Mouse (Mus musculus) lung, postnatal 25 days (tissue): Measurements from ENCODE around the gene Wbp1.

Experiments used
- DNase-seq: peaks from one replicate; pipeline ENCODE4 v3.0.0; 2022; ENCODE audit warnings: low spot score

The Wbp1 gene

DNA sequence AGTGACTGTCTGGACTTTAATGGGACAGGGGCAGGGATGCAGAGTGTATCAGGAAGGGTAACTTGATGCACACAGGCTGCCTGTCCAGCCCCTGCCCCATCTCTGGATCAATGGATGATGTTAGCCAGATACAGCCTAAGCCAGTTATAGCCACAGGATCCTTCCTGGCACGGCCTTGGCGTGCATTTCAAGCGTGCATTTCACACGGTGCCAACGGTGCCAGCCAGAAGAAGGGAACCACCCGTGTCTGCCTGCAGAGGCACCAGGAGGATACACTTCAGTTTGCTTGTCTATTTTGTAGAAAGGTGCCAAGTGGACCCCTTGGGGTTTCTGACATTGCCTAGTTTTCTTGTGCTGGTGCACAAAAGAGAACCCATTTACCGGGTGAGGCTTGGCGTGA, 18.7 kb upstream of the Wbp1 start:
- DNase-seq, result no peak

DNA sequence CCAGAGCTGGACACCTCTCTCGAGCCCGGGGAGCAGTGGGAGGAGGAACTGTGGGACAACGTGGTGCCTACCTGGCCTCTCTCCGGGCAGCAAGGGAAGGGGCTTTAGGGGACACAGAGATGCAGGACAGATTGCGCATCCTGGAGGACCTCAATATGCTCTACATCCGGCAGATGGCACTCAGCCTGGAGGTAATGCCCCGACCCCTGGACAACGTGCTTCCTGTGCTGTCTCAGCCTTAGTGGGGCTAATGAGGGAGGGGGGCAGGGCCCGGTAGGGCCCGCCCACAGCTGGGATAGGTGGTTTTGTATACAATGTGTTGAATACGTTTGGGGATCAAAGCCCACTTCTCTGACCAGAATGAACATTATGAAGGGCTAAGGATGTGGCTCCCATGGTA, 16.7 kb upstream of the Wbp1 start:
- no peak for DNase-seq

DNA sequence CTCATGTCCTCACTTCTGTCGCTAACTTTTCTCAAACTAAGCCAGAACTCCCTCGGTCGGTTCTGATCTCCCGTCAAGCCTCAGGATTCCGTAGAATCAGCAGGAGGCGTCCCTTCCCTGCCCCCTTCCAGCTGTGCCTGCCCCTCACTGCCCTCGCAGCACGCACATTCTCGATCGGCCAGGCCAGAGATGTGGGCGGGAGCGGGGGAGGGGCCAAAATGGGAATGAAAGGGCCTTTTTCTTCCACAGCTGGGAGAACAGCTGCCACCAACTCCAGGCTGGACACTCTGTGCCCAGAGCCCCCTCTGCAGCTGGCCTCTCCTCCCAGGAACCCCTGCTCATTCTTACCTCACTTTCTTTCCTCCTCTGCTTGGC, 16.2 kb upstream of the Wbp1 start:
- peak; percentile 88 for DNase-seq

DNA sequence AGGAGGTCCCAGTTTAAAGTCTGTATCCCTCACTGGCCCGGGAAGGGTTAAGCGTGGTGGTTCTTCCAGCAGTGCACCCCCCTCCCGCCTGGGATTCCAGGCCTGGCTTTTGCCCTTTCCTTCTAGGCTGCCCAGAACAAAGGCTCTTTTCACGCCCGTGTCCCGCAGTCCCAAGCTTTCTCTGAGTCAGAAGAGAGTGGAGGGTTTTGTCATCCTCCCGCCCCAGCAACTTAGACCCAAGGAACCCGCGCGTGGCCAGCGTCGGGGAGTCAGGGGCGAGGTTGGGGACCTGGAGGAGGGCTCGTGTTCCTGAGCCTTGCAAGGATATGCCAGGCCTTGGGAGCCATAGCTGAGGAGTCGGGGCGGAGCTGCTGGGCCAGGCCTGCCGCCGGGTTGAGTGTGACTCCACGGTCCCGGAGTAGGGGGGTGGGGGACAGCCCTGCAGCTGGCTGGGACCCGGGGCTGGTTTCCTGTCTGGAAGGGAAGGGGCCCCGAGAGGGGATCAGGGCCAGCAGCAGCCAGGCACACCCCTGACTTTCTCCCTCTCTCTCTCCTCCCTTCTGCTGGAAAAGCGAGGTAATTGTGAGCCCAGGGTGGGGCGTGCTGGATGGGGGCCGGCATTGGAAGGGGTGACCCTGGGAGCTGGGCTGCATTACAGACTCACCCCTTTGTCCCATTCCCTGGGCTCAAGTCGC, 15.7 kb upstream of the Wbp1 start:
- DNase-seq, result no peak

DNA sequence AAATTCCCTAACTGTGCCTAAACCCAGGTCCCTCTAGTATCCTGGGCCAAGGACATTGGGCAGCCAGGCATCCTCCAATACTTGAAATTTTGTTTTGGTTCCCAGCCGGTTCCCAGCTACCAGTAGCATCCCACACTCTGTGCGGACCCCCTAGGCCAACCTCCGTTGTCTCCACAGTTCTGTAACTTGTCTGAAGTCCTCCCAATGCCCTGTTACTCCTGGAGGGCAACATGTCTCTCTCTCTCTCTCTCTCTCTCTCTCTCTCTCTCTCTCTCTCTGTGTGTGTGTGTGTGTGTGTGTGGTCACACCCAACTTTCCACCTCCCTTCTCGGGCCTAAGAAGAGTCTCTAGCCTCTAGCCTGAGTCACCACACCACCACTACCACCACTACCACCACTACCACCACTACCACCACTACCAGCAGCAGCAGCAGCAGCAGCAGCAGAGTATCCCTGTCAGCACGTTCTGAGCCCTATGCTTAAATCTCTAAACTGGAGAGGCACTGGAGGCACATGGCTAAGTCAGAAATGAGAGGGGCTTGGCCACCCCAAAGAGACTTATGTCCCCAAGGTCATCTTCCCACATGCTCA, 15.0 kb upstream of the Wbp1 start:
- DNase-seq, result no peak

DNA sequence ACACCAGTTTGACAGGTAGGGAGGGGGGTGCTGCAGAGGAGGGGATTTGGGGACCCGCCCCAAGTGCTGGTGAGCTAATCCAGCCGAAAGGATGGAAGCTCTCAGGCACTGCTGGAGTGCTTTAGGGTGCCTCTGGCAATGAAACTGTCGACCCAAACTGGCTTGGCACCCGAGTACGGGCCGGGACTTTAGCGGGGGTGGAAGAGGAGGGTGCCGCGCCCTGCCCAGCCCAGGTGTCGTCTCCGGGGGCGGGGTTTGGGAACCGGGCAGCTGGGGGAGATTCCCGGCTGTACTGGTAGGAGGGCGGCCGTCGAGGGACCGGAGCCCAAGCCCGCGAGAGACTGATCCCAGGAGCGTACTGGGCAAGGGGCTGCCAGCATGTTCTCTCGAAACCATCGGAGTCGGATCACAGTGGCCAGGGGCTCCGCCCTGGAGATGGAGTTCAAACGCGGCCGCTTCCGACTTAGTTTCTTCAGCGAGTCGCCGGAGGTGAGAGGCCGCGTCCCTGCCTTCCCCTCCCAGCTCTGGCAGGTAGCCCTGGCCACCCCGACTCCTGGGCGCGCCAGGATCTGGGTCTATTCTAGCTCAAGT, 14.3 kb upstream of the Wbp1 start:
- peak; percentile 66 for DNase-seq

DNA sequence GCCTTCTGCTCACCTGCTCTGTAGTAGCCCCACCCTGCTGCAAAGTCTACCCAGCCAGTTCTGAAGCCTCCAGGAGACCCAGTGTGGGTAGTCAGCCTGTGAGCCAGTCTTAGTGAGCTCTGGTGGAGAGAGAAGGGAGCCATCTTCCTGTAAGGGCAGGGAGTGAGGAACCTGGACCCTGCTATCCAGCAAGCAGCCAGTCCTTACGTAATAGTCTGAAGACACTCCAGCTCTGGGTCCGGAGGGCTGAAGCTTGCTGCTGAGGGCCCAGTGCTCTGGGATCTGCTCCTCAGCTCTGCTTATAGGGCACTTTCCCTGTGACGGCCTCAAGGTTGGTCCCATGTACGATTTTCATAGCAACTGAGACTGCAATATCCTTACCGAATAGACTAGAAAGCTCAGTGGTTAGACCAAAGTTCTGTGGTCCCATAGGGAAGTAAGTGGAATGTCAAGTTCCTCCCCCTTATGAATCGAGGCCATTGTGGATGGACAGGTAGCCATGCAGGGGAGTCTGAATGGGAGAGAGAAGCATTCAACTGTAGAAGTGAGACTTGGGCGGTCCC, 13.7 kb upstream of the Wbp1 start, which contains the start of gene Rtkn:
Gene Rtkn, plus strand, starts transcription at position 513 of the 563 bp plus-strand sequence.
- no peak for DNase-seq

DNA sequence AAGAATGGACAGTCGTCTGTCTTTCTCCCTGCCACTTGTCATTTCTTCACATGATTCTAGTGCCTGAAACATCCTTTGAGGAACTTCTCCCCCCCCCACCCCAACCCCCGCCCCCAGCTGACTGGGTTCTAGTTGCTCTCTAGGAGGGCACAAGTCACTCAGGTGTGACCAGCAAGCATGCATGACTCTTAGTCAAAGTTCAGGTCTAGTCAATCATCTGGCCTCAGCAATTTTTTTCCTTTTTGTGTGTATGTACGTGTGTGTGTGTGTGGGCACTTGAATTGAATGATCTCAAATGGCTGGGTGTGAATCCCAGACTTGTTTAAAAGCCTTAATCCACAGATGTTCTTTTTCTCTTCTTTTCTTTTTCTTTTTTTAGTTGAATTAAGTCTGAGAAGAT, 12.9 kb upstream of the Wbp1 start:
- no peak for DNase-seq

DNA sequence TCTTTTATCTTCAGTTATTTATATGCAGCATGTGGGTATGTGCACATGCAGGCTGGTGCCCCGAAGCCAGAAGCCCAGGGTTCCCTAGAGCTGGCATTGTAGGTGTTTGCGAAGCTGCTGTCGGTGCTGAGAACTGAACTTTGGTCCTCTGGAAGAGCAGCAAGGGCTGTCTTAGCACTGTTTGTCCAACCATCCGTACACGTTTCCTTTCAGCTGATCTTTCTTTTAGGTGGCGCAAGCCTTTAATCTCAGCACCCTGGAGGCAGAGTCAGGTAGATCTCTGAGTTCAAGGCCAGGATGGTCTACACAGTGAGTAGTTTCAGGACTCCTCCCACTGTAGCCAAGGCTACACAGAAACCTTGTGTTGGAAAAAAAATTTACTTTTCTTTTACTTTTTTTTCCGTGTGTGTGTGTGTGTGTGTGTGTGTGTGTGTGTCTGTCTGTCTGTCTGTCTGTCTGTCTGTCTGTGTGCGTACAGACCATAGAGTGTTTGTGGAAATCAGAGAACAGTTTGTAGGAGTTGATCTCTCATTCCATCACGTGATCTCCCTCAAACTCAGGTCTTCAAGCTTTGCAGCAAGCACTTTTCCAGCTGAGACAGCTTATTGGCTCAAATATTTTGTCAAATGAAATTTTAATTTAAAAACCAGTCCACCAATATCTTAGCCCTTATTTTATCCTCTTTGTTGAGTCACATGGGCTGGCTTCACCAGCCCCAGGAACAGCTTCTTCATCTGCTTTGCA, 11.0 kb upstream of the Wbp1 start:
- DNase-seq, result no peak

DNA sequence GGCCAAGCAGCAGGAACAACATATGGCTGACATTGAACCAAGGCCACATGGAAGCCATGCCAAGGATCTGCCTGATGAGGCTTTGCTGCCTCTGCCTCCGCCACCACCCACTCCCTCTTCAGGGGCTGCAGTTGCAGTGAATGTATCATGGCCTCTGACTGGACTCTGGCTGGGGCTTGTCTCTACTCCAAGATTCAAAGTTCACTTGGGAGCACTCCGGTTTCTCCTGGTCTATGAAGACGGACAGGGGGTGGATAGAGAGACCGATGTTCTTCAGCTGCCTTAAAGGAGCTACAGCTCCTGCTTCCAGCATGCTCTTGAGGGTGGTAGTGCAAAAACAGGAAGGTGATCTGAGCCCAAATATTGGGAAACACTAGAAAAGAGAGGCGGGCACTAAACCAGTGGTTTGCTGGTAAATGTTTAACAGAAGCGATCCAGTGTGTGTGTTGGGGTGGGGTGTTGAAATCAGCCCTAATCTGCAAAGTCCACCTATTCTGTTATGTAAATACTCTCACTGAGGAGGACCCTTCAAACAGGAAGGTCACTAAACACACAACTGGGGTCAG, 10.2 kb upstream of the Wbp1 start:
- peak; percentile 79 for DNase-seq

DNA sequence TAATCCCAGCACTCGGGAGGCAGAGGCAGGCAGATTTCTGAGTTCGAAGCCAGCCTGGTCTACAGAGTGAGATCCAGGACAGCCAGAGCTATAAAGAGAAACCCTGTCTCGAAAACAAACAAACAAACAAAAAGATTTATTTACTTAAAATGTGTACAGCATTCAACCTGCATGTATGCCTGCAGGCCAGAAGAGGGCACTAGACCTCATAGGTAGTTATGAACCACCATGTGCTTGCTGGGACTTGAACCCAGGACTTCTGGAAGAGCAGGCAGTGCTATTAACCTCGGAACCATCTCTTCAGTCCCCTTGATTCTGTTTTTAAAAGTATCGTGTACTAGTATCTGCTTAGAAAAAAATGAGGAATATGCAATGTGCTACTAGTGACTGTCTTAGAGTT, 6.1 kb upstream of the Wbp1 start:
- no peak for DNase-seq

DNA sequence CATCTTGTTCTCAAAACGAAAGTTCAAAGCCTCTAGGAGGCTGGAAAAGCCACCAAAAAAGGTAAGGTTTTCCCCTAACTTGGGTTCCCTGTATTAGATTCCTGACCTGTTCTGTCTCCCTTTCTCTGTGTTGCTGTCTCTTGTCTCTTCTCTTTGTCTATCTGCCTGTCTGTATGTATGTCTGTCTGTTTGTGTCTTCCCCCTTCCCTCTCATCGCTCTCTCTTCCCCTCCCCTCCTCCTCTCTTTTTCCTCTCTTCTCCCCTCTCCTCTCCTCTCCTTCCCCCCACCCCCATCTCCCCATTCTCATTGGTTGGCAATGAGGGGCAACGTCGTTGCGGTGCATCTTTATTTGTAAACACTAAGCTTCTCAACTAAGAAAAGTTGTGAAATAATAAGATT, 4.0 kb upstream of the Wbp1 start, which contains the start of gene Ino80b:
Gene Ino80b, minus strand, starts transcription at position 101 of the 400 bp plus-strand sequence.
- DNase-seq, result no peak

DNA sequence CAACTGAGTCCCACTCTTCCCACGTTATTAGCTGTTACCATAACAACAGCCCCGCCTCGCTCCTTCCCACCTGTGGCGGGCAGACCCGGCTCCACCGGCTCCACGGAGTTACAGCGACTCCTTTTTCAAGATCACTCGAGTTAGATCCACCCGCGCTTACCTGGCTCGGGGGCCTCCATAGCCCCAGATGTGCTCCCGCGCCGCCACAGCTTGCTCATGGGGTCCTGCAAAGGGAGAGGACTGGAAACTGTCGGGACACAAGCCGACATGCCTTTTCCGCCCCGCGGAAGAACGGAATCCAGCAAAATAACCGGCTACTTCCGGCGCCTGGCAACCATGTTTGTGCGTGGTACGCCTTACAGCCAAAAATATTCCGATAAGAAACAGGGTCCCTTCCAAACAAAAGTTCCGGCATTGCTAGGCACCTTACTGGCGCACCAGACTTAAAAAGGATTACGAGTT, 3.5 kb upstream of the Wbp1 start:
- DNase-seq, result peak; percentile 95

DNA sequence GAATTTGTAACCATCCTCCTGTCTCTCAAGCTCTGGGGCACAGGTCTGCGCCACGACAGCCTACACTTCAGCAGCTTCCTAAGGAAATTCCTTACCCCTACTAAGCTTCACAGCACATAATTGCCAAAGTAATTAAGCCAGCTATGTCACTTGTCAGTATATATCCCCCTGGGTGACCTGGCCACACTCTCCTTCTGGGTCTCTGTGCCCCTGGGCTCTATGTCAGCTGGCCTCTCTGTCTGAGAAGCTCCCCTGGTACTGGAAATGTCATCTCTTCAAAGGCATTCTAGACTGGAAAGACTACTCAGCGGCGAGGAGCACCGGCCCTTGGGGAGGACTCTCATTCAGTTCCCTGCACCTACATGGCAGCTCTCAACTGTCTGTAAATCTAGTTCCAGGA, 1.6 kb upstream of the Wbp1 start:
- no peak for DNase-seq

DNA sequence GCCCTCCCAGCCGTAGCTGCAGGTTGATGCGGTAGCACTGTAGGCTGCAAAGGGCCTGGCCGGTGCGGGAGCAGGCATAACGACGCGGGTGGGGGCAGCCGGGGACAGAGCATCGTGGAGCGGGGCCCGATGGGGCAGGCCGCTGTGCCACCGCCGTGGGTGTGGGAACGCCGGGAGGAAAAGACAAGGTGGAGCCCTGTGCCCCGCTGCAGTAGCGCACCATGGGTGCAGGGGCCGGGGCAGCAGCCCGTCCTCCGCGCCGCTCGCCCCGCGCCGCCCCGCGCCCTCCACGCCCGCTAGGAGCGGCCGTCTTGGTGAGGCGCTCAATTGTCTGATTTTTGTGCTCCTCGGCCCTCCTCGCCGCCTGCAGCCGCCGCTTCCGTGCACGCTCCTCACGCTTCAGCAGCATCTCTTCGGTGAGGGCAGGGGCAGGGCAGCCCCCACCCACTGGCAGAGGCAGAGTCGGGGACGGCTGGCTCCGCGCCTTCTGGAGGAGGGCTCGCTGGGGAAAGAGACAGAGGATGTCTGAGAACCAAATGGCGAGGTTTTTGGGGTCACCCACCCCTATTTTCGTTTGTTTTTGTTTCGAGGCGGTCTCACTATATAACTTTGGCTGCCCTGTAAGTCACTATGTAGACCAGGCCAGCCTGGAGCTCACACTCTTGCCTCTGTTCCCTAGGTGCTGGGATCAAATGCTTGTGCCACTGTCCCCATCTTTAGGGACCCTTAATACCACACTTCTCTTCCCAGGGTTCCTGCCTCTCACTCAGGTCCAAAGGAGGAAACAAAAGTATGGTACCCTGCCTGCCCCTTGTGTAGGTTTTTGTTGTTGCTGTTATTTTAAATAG, 728 bp upstream of the Wbp1 start:
- DNase-seq, result no peak

DNA sequence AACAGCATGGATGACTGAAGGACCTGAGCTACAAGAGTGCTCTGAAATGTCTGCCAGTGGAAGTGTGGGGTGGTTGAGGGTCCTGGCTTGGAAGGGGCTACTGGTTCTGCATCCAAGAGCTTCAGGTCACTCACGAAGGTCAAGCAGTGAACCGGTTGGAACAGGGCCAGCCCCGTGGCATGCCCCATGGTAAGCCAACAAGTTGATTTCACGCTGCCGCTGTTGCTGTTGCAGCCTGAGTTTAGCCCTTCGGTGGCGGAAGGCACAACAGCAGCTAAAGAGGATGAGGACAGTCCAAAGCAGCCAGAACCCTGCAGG, 1.7 kb downstream of the Wbp1 start:
- DNase-seq, result no peak

DNA sequence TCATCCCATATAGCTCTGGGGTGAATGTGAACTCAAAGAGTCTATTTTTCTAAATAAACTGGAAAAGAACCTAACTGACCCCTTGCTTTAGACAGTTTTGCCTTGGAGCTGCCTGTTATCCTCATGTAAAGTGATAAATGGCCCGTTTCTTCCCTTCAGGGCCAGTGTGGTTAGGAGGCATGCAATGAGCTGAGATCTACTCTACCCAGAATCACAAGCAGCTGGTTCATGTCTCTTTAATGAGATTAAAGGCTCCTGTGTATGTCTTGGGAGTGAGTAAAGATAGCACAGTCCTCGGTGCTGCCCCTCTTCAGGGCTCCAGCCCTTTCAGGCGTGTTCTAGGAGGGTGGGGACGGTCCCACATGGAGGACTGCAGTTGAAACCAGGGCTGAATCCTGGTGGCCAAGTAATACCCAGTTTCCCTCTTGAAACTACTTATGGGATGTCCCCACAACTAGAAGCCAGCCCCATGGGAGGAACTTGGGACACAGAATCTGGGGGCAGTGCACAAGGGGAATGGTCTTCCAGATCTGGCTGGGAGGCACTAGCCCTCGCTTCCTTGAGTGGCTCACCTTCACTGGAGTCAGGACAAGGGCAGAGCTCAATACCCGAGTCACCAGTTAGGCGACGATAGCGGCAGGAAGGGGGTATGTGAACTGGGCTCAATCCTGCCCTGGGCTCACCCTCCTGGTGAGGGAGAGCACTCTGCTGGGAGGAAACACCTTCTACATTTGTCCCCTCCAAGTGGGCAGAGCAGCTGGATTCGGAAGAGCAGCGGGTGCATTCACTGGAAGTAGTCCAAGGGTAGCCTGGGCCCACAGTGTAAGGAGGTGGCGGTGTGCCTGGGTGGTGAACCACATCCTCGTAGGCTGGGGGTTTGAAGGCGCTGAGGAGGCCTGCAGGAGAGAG, 2.3 kb downstream of the Wbp1 start:
- DNase-seq, result no peak

DNA sequence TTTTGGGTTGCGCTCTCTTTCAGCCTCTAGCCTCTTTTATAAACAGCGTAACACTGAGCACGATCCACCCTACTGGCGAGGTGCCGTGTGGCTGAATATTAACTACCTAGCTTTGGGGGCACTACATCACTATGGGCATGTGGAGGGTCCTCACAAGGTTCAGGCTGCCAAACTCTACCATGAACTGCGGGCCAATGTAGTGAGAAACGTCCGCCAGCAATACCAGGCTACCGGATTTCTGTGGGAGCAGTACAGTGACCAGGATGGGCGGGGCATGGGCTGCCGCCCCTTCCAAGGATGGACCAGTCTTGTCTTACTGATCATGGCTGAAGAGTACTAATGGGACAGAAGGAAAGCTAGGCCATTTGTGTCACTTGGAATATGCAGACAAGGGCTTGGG, 3.0 kb downstream of the Wbp1 start:
- DNase-seq, result no peak

DNA sequence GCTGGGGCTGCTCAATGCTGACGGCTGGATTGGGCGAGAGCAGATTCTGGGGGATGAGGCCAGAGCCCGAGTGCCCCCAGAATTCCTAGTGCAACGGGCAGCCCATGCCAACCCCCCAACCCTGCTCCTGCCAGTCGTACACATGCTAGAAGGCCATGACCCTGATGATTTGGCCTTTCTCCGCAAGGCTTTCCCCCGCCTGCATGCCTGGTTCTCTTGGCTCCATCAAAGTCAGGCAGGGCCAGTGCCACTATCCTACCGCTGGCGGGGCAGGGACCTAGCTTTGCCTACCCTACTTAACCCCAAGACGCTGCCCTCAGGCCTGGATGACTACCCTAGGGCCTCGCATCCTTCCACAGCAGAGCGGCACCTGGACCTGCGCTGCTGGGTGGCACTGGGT, 3.7 kb downstream of the Wbp1 start:
- DNase-seq, result no peak

DNA sequence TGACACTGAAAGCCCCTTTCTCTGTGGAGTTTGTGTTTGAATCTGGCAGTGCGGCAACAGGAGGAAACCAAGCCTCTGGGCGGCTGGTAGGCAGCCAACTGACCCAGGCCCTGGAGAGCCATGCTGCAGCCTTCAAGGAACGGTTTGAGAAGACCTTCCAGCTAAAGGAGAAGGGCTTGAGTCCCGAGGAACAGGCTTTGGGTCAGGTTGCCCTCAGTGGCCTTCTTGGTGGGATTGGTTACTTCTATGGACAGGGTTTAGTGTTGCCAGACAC, 4.3 kb downstream of the Wbp1 start:
- DNase-seq, result no peak
